Mouse (Mus musculus) neural tube, embryonic 15.5 days (tissue): ENCODE data around the gene Fanci. TPM values are rescaled to one million over a fixed set of nuclear protein-coding genes. Genes with fewer than 3 reads are reported as not detected.

ENCODE experiments used
- ATAC-seq: fragments of 200-750 bp; cut with Nextera tagmentation; 2 replicates; pipeline ENCODE4 v1.8.0; 2017; ENCODE audit warnings: mild to moderate bottlenecking, moderate TSS enrichment, moderate library complexity; ENCODE audit not compliant: low FRiP score
- H3K27ac ChIP-seq: fragments of 300-500 bp; sonication (generic); replicated peaks from 2 replicates; pipeline ENCODE4 v1.5.1; 2015; ENCODE audit warnings: mild to moderate bottlenecking, inconsistent platforms
- H3K27me3 ChIP-seq: fragments of 300-500 bp; sonication (generic); replicated peaks from 2 replicates; pipeline ENCODE4 v1.6.1; 2015; ENCODE audit warnings: inconsistent platforms
- H3K36me3 ChIP-seq: fragments of 300-500 bp; sonication (generic); 2 replicates; pipeline ENCODE4 v1.6.1; 2015; ENCODE audit warnings: inconsistent platforms
- H3K4me1 ChIP-seq: fragments of 300-500 bp; sonication (generic); 2 replicates; pipeline ENCODE4 v1.6.1; 2015; ENCODE audit warnings: inconsistent platforms
- H3K4me2 ChIP-seq: fragments of 300-500 bp; sonication (generic); 2 replicates; pipeline ENCODE4 v1.6.1; 2015; ENCODE audit warnings: inconsistent platforms, mild to moderate bottlenecking, moderate library complexity
- H3K4me3 ChIP-seq: fragments of 300-500 bp; sonication (generic); replicated peaks from 2 replicates; pipeline ENCODE4 v1.5.1; 2015; ENCODE audit warnings: mild to moderate bottlenecking, inconsistent platforms
- H3K9ac ChIP-seq: fragments of 300-500 bp; sonication (generic); replicated peaks from 2 replicates; pipeline ENCODE4 v1.6.1; 2015; ENCODE audit warnings: mild to moderate bottlenecking, inconsistent platforms
- H3K9me3 ChIP-seq: fragments of 300-500 bp; sonication (generic); replicated peaks from 2 replicates; pipeline ENCODE4 v1.6.1; 2016; ENCODE audit warnings: inconsistent platforms
- WGBS: fragments of 180-500 bp; shearing (Covaris S2); methylation state at CpG from one replicate; pipeline ENCODE4 v1.1.7; 2015; ENCODE audit warnings: mixed read lengths; 5-methylcytosine and 5-hydroxymethylcytosine counted together
- polyA plus RNA-seq: library from polyadenylated mRNA; unstranded; fragments of >200 nt; fragmentation: Nextera tagmentation; extraction: Ambion mirVana; gene quantifications from 2 replicates; pipeline ENCODE4 v1.2.1, GENCODE M21; 2015

Gene Fanci
- polyA plus RNA-seq, 1 experiment from 2014 or later, result 1.6 TPM

DNA sequence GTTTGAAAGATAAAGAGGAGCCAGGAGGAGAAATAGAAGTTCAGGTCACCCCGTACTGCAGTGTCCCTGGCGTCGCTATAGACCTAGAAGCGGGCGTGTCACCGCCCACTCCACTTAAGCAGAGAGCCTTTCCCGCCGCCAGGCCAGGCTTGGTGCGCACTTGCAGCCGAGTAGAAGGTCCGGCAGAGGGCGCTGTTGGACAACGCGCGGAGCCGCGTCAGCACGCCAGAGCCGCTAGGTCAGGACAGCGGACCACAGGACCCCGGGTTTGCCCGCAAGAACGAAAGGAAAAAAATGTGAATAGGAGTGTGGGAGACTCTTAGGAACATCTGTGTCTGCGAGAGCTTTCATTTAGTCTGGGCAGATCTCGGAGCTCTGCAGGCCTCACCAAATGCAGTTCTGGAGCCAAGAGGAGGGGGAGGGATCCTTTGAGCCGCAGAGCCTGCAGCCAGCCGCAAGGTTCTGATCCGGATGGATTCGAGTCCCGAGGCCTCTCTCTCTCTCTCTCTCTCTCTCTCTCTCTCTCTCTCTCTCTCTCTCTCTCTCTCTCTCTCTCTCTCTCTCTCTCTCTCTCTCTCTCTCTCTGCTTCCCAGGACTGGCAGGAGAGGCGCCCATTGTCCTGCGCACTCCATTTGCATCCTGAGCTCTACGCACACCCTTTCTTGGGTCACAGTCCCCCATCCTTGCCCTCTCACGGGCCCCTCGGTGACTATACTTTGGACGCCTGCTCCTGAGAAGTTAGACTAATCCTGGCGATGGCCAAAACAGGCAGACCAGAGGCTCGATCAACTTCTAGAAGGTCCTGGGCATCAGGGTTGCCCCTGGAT is 104.5 kb downstream of the Fanci start:
- Histone ChIP-seq H3K27ac (peak overlapping the region; percentile 81), H3K9ac (peak overlapping the region; percentile 40; the same call in 1 of the 2 replicates), H3K4me2 (peak overlapping the region; percentile 87), H3K9me3 (no peaks in the 10 kb centered on the region), H3K36me3 (no peaks in the 10 kb centered on the region), H3K4me3 (peak overlapping the region; percentile 37), H3K27me3 (peaks cover 8% of the 10 kb centered on the region; the same call in 1 of the 2 replicates), H3K4me1 (peaks cover 42% of the 10 kb centered on the region)
- under 1% methylated on average over 38 of the region's 38 CpGs for WGBS
- peak; percentile 54 for ATAC-seq

DNA sequence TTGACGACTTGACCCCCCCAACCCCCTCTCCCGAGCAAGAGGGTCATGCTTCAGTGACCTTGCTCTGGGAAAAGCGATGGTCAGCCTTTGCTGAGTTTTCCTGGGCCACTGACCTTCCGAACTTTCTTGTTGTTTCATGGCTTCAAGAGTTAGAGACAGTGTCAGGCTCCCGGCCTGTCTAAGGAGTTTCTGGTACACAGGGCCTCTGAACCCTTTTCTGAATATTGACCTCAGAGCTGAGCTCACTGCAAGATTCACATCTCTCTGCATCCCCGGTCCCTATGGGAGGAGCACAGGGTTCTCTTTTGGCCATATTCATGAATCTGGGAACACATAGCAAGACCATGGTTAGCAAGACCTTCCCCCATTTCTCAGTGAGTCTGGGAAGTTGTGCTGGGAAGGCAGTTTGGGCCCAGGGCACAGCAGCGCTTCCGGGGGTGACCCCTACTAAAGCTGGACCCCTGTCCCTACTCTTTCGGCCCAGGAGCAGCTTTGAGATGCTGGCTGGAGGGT is 105.1 kb downstream of the Fanci start:
- H3K27ac ChIP-seq, result peak overlapping the region; percentile 81

GRCm38 (mm10) chr7:79497701-79498115 is 106.0 kb downstream of the Fanci start:
- H3K4me1 ChIP-seq, result peaks cover 53% of the 10 kb centered on the region
- no peak overlapping the region for H3K4me3 ChIP-seq
- H3K9ac ChIP-seq, result no peak overlapping the region
- H3K27me3 ChIP-seq, result peaks cover 8% of the 10 kb centered on the region; the same call in 1 of the 2 replicates
- ATAC-seq, result no peak
- peak overlapping the region; percentile 98 for H3K27ac ChIP-seq
- H3K36me3 ChIP-seq, result no peaks in the 10 kb centered on the region
- H3K4me2 ChIP-seq, result peak overlapping the region; percentile 87
- WGBS, result 8% methylated on average over 20 of the region's 20 CpGs
- no peaks in the 10 kb centered on the region for H3K9me3 ChIP-seq

More for the DNA sequence above, 105.1 kb downstream of the Fanci start:
- Histone ChIP-seq H3K4me1 (peaks cover 44% of the 10 kb centered on the region), H3K9ac (no peak overlapping the region; the same call in 1 of the 2 replicates), H3K36me3 (no peaks in the 10 kb centered on the region), H3K4me3 (no peak overlapping the region), H3K4me2 (peak overlapping the region; percentile 87), H3K27me3 (peaks cover 8% of the 10 kb centered on the region; the same call in 1 of the 2 replicates), H3K9me3 (no peaks in the 10 kb centered on the region)
- WGBS, result 12% methylated on average over 9 of the region's 9 CpGs
- ATAC-seq, result no peak

GRCm38 (mm10) chr7:79498356-79498755 is 106.6 kb downstream of the Fanci start:
- Histone ChIP-seq H3K36me3 (no peaks in the 10 kb centered on the region), H3K4me3 (peak overlapping the region; percentile 74; the same call in 1 of the 2 replicates)
- no peak for ATAC-seq

DNA sequence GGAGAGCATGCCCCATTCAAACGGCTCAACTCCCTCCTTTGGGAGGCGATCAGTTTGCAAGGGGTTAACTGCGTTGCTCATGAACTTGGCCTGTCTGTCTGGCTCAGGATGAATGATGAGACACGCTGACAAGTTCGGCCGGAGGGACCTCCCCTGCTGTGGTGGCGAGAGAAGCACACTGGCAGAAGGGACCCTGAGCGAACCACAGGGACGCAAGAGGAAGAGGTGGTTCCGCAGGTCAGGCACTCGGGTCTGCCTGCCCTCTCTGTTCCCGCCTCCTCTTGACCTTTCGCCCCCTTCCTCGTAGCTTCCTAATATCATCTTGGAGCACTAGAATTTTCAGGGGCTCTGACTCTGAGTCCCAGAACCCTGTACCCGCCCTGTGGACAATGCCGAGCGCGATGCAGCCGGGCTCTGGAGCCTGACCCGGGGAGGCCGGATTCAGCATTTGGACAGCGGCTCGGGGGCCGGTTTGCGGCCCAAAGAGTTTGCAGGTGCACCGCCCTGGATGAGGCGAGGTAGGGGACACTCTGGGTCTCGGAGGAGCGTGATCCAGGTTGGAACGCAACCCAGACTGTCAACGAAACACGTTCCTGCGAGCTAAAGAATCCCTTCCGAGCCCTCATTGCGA is 107.4 kb downstream of the Fanci start:
- WGBS, result under 1% methylated on average over 35 of the region's 35 CpGs
- ATAC-seq, result 0 out of 2 replicates have a peak, but pooled peaks have one; percentile 8
- Histone ChIP-seq H3K9ac (peak overlapping the region; percentile 97), H3K4me3 (peak overlapping the region; percentile 74), H3K4me2 (peak overlapping the region; percentile 87), H3K9me3 (no peaks in the 10 kb centered on the region), H3K4me1 (peaks cover 61% of the 10 kb centered on the region), H3K36me3 (no peaks in the 10 kb centered on the region), H3K27ac (peak overlapping the region; percentile 98), H3K27me3 (peaks cover 8% of the 10 kb centered on the region; the same call in 1 of the 2 replicates)

More at GRCm38 (mm10) chr7:79498356-79498755, 106.6 kb downstream of the Fanci start:
- 9% methylated on average over 6 of the region's 6 CpGs for WGBS
- peaks cover 59% of the 10 kb centered on the region for H3K4me1 ChIP-seq
- peak overlapping the region; percentile 98 for H3K27ac ChIP-seq
- H3K9me3 ChIP-seq, result no peaks in the 10 kb centered on the region
- peaks cover 8% of the 10 kb centered on the region; the same call in 1 of the 2 replicates for H3K27me3 ChIP-seq
- no peak overlapping the region for H3K9ac ChIP-seq
- peak overlapping the region; percentile 87 for H3K4me2 ChIP-seq

Other genes with a start within 250 kb of the Fanci start
- gene Mfge8, start 242.9 kb upstream of the Fanci start, polyA plus RNA-seq, result 132 and 151 TPM in 2 replicates
- 15.6 TPM in 2 replicates for gene Abhd2, start 118.7 kb upstream of the Fanci start, polyA plus RNA-seq
- gene Rlbp1, start 4.9 kb upstream of the Fanci start, polyA plus RNA-seq, result 17.0 and 20.6 TPM in 2 replicates
- 24.2 and 25.0 TPM in 2 replicates for gene Polg, start 74.4 kb downstream of the Fanci start, polyA plus RNA-seq
- gene Rhcg, start 225.7 kb downstream of the Fanci start, polyA plus RNA-seq, result 5.4 and 6.5 TPM in 2 replicates